33 mouse cellular contexts compared by ENCODE assay signal in genomic region chr7:100873197-100873596, GRCm38 (mm10). TPM values are rescaled to one million over a fixed set of nuclear protein-coding genes. Genes with fewer than 3 reads are reported as not detected.
"Had no signal": no experiment of that assay in that cellular context is flagged by ENCODE, and none has a peak within 500 bp of the region (broad histone marks: within the 10 kb centered on the region; RNA-seq: fewer than 3 reads in every experiment).

No protein-coding gene starts in this region.

- ATAC-seq: hindbrain, postnatal 0 days; inflammation-experienced regulatory T-cells, adult 6 months; intestine, embryonic 15.5 days; intestine, embryonic 16.5 days; intestine, postnatal 0 days had no signal

- DNase-seq: heart, postnatal 10 days; heart, postnatal 14 days; heart, postnatal 36 days; heart, postnatal 4 days; kidney, adult 11 months; kidney, adult 18-20 months; kidney, adult 2 months; kidney, adult 8-10 months; kidney, adult 9 months; kidney, postnatal 10 days; kidney, postnatal 14 days; kidney, postnatal 25 days; kidney, postnatal 36 days; kidney, postnatal 4 days; layer of hippocampus, adult 9-11 months; layer of hippocampus, postnatal 36 days had no signal

- H3K4me1 ChIP-seq: hindbrain, embryonic 10.5 days; hindbrain, embryonic 12.5 days; hindbrain, embryonic 15.5 days; intestine, embryonic 15.5 days had no signal

- H3K27me3 ChIP-seq: heart, embryonic 13.5 days; heart, embryonic 15.5 days; hindbrain, embryonic 12.5 days; hindbrain, embryonic 15.5 days; intestine, embryonic 15.5 days; kidney, embryonic 15.5 days had no signal

- H3K4me2 ChIP-seq: heart, embryonic 11.5 days; heart, embryonic 13.5 days; heart, embryonic 15.5 days; hindbrain, embryonic 12.5 days; hindbrain, embryonic 14.5 days; hindbrain, embryonic 15.5 days; intestine, embryonic 15.5 days; kidney, embryonic 15.5 days had no signal

- H3K9ac ChIP-seq: heart, embryonic 13.5 days; heart, embryonic 15.5 days; hindbrain, embryonic 12.5 days; hindbrain, embryonic 14.5 days; hindbrain, embryonic 15.5 days; intestine, embryonic 15.5 days; kidney, embryonic 15.5 days had no signal

- H3K4me3 ChIP-seq: heart, embryonic 10.5 days; heart, embryonic 13.5 days; heart, embryonic 15.5 days; hindbrain, embryonic 10.5 days; hindbrain, embryonic 12.5 days; hindbrain, embryonic 15.5 days; intestine, embryonic 15.5 days; kidney, embryonic 15.5 days; layer of hippocampus, adult 2 months; left cerebral cortex, adult 2 months had no signal

- H3K9me3 ChIP-seq: heart, embryonic 10.5 days; heart, embryonic 13.5 days; heart, embryonic 15.5 days; hindbrain, embryonic 10.5 days; hindbrain, embryonic 12.5 days; hindbrain, embryonic 15.5 days; intestine, embryonic 15.5 days; kidney, embryonic 15.5 days had no signal

- H3K27ac ChIP-seq: heart, embryonic 10.5 days; heart, embryonic 13.5 days; heart, embryonic 15.5 days; hindbrain, embryonic 10.5 days; hindbrain, embryonic 12.5 days; hindbrain, embryonic 14.5 days; hindbrain, embryonic 15.5 days; hindbrain, postnatal 0 days; intestine, embryonic 15.5 days; kidney, embryonic 15.5 days; kidney, postnatal 0 days; layer of hippocampus, adult 2 months; left cerebral cortex, adult 2 months had no signal

RNA-seq across cellular contexts. Expression of gene Arhgef17, which starts 58.7 kb away (rescaled TPM):
- polyA plus RNA-seq: inflammation-experienced regulatory T-cells, adult 6 months had no signal
